Mouse (Mus musculus) c-Kit-positive CD71-negative TER-119-negative erythroid progenitor cells, embryonic 14.5 days (primary cell): ENCODE data around the gene Btnl4.

Experiments used
- DNase-seq: peaks from one replicate; pipeline ENCODE4 v3.0.0-alpha.2; 2013; ENCODE audit warnings: low read depth

The Btnl4 gene

DNA sequence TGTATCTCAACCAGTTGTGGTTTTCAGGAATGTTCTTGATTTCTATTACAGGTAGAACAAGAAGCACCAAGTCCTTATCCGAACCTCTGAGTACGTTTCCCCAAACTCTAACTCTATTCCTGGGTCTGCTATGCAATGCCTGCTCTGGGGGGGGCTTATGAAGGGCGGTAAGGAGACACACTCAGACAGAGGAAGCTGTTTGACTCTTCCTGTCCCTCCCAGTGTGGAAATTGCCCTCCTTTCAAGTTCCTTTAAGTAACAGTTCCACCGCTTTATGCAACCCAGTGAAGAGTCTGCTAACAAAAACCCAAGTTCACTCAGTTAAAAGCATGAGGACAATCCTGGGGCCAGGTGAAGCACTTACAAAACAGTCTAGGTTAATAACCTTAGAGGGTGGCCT is 40.0 kb downstream of the Btnl4 start:
- DNase-seq: no peak

- DNase-seq: no peak
Measured at GRCm38 (mm10) chr17:34427597-34427996, 49.5 kb downstream of the Btnl4 start.

GRCm38 (mm10) chr17:34420014-34420413 is 57.1 kb downstream of the Btnl4 start:
- DNase-seq: no peak
